Mouse (Mus musculus) bone marrow macrophage, adult 2 months (primary cell): ENCODE measurements around the gene Araf.

ENCODE experiments used
- CTCF ChIP-seq: IDR thresholded peaks from 2 replicates; pipeline ENCODE4 v1.5.1; 2012; ENCODE audit warnings: low read depth, mild to moderate bottlenecking, low read length, moderate library complexity
- POLR2A ChIP-seq: IDR thresholded peaks from 2 replicates; pipeline ENCODE4 v1.6.1; 2012; ENCODE audit warnings: mild to moderate bottlenecking, low read depth, low read length, borderline replicate concordance

GRCm38 (mm10) chrX:20761201-20761600, 36.4 kb upstream of the Araf start:
- TF ChIP-seq POLR2A (no peak), CTCF (no peak)
